Mouse (Mus musculus) heart, postnatal 0 days (tissue): Measurements from ENCODE around the gene Olfr223. TPM values are rescaled to one million over a fixed set of nuclear protein-coding genes. Genes with fewer than 3 reads are reported as not detected.

ENCODE experiments used
- ATAC-seq: fragments of 200-750 bp; cut with Nextera tagmentation; 2 replicates; pipeline ENCODE4 v1.8.0; 2017; ENCODE audit warnings: low read depth, moderate number of reproducible peaks, moderate library complexity; ENCODE audit not compliant: insufficient read depth
- DNase-seq: peaks from one replicate; pipeline ENCODE4 v3.0.0-alpha.2; 2016; ENCODE audit warnings: low spot score
- H3K27ac ChIP-seq: fragments of 300-500 bp; sonication (generic); 2 replicates; pipeline ENCODE4 v1.5.1; 2014; ENCODE audit warnings: low read depth, mild to moderate bottlenecking
- H3K27me3 ChIP-seq: fragments of 300-500 bp; sonication (generic); 2 replicates; pipeline ENCODE4 v1.6.1; 2014; ENCODE audit warnings: low read length, mixed read lengths; ENCODE audit not compliant: control insufficient read depth, insufficient read depth
- H3K36me3 ChIP-seq: fragments of 300-500 bp; sonication (generic); replicated peaks from 2 replicates; pipeline ENCODE4 v1.6.1; 2014; ENCODE audit warnings: low read length, mixed read lengths; ENCODE audit not compliant: control insufficient read depth, insufficient read depth
- H3K4me1 ChIP-seq: fragments of 300-500 bp; sonication (generic); 2 replicates; pipeline ENCODE4 v1.6.1; 2014; ENCODE audit warnings: antibody characterized with exemption; ENCODE audit not compliant: control insufficient read depth, insufficient read depth
- H3K4me2 ChIP-seq: fragments of 300-500 bp; sonication (generic); 2 replicates; pipeline ENCODE4 v1.6.1; 2014; ENCODE audit warnings: low read depth, mild to moderate bottlenecking, low read length, moderate library complexity
- H3K4me3 ChIP-seq: fragments of 300-500 bp; sonication (generic); 2 replicates; pipeline ENCODE4 v1.5.1; 2014; ENCODE audit warnings: low read depth, low read length
- H3K9ac ChIP-seq: fragments of 300-500 bp; sonication (generic); replicated peaks from 2 replicates; pipeline ENCODE4 v1.6.1; 2014; ENCODE audit warnings: low read depth, low read length, mixed read lengths
- H3K9me3 ChIP-seq: fragments of 300-500 bp; sonication (generic); replicated peaks from 2 replicates; pipeline ENCODE4 v1.6.1; 2016; ENCODE audit warnings: low read length; ENCODE audit not compliant: control insufficient read depth
- CTCF ChIP-seq: IDR thresholded peaks from 2 replicates; pipeline ENCODE4 v1.5.1; 2016; ENCODE audit warnings: antibody characterized with exemption, control low read depth, low read depth
- EP300 ChIP-seq: IDR thresholded peaks from 2 replicates; pipeline ENCODE4 v1.6.1; 2016; ENCODE audit warnings: antibody characterized with exemption, low read depth
- WGBS: fragments of 180-500 bp; shearing (Covaris S2); extraction: QIAGEN DNeasy Blood & Tissue Kit; methylation state at CpG from one replicate; pipeline ENCODE4 v1.1.7; 2014; 5-methylcytosine and 5-hydroxymethylcytosine counted together
- polyA plus RNA-seq: library from polyadenylated mRNA; unstranded; fragments of >200 nt; fragmentation: Nextera tagmentation; extraction: Ambion mirVana; gene quantifications from 2 replicates; pipeline ENCODE4 v1.2.1, GENCODE M21; 2015
- total RNA-seq: library from RNA; depleted of rRNA; stranded (reverse); fragments of >200 nt; gene quantifications from 2 replicates; pipeline ENCODE4 v1.2.3, GENCODE M21; 2014; ENCODE audit warnings: low replicate concordance

Gene Olfr223
- total and polyA plus RNA-seq, 2 experiments from 2014 or later, result not detected

DNA sequence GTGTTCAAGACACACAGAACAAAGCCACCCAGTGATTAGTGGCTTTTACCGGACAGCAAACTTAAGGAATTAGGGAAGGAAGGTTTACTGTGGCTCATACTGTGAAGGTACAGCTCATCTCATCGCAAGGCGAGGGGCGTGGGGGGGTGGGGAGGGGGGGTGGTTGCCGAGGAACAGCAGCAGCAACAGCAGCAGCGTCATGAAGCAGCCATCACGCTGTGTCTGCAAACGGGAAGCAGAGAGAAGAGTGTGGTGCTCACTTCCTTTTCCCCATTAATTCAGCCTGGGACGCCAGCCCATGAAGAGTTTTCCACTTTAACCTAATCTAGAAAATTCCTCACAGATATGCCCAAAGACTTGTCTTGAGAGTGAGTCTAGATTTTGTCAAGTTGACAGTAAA is 30.3 kb downstream of the Olfr223 start:
- Histone ChIP-seq H3K27ac (no peak overlapping the region), H3K36me3 (no peaks in the 10 kb centered on the region), H3K4me3 (no peak overlapping the region), H3K4me1 (no peaks in the 10 kb centered on the region), H3K27me3 (no peaks in the 10 kb centered on the region), H3K9me3 (no peaks in the 10 kb centered on the region), H3K9ac (no peak overlapping the region), H3K4me2 (no peak overlapping the region)
- TF ChIP-seq CTCF (no peak), EP300 (no peak)
- 66% methylated on average over 9 of the region's 9 CpGs for WGBS
- ATAC-seq (no peak), DNase-seq (no peak)

DNA sequence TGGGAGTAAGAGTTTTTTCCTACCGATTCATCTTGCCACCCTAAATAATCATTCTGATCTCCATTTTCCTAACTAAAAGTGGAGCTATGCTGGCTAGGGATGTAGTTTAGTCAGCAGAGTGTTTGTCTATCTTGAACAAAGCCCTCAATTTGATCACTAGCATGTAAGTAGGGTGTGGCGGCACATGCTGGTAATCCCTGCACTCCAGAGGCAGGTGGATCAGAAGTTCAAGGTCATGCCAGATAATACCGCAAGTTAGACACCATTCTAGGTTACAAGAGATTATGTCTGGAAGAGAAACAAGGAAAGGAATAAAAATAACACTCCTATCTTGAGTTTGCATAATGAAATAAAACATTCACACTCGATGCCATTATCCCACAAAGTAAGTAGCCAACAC is 30.8 kb downstream of the Olfr223 start:
- DNase-seq, result no peak
- ATAC-seq, result no peak
- H3K4me3 ChIP-seq, result no peak overlapping the region
- no peaks in the 10 kb centered on the region for H3K27me3 ChIP-seq
- no peak for TF ChIP-seq EP300
- no peak for TF ChIP-seq CTCF
- H3K36me3 ChIP-seq, result no peaks in the 10 kb centered on the region
- no peaks in the 10 kb centered on the region for H3K9me3 ChIP-seq
- H3K4me1 ChIP-seq, result no peaks in the 10 kb centered on the region
- H3K27ac ChIP-seq, result no peak overlapping the region
- WGBS, result 75% methylated on average over 4 of the region's 4 CpGs
- H3K9ac ChIP-seq, result no peak overlapping the region
- H3K4me2 ChIP-seq, result no peak overlapping the region

DNA sequence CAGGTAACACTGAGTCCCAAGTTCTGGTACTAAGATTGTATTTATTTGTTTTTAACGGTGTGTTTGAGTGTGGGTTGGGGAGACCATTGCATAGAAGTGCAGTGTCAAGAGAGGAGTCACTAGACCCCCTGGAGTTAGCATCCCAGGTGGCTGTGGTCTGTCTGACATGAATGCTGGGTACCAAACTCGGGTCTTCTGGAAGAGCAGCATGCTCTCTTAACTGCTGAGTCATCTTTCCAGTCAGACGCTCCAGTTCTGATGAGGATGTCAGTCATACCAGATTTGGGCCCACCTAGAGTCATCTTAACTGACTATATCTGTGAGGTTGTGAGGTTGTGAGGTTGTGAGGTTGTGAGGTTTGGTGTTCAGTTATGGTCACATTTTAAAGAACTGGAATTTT is 32.2 kb downstream of the Olfr223 start:
- H3K4me2 ChIP-seq, result no peak overlapping the region
- ATAC-seq (no peak), DNase-seq (no peak)
- no peaks in the 10 kb centered on the region for H3K36me3 ChIP-seq
- no peak overlapping the region for H3K9ac ChIP-seq
- 62% methylated on average over 3 of the region's 3 CpGs for WGBS
- TF ChIP-seq CTCF, result no peak
- no peak for TF ChIP-seq EP300
- no peaks in the 10 kb centered on the region for H3K4me1 ChIP-seq
- H3K9me3 ChIP-seq, result no peaks in the 10 kb centered on the region
- no peaks in the 10 kb centered on the region for H3K27me3 ChIP-seq
- H3K4me3 ChIP-seq, result no peak overlapping the region
- H3K27ac ChIP-seq, result no peak overlapping the region

DNA sequence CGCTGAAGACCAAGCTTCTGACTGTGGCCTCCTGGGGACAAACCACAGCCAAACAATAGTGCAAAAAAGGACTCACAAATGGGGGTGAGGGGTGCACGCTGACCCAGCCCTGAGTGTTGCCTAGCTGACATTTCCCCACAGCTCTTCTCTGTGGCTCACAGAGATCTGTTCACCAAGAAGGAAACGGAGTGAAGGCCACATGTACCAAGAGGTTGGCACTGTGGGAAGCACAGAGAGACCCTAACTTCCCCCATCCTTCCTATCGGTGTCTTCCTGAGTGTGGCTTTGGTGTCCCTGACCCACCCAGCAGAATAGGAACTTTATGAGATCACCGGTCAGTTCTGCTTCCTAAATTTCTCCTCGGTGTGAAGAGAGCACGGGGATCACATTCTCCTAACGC is 38.6 kb downstream of the Olfr223 start:
- Histone ChIP-seq H3K27me3 (no peaks in the 10 kb centered on the region), H3K4me3 (no peak overlapping the region), H3K4me1 (no peaks in the 10 kb centered on the region), H3K27ac (no peak overlapping the region), H3K9me3 (no peaks in the 10 kb centered on the region), H3K36me3 (no peaks in the 10 kb centered on the region), H3K9ac (no peak overlapping the region), H3K4me2 (no peak overlapping the region)
- 71% methylated on average over 8 of the region's 8 CpGs for whole genome bisulfite sequencing
- DNase-seq (no peak), ATAC-seq (no peak)
- TF ChIP-seq EP300, result no peak
- no peak for TF ChIP-seq CTCF

DNA sequence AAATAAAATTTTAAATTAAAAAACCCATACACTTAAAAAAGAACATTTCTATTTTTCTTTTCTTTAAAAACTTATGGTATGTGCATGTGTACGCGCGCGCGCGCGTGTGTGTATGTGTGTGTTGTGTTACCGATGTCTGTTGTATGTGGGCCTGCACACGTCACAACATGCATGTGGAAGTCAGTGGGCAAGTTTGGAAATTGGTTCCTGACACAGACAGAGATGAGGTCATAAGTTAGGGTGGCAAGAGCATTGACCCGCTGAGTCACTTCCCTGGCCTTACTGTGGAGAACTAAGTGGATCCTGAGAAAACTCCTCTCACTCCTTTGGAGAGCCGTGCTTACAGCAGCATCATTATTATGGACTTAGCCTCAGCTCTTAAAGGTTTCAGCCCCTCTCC is 39.0 kb downstream of the Olfr223 start:
- H3K4me2 ChIP-seq, result no peak overlapping the region
- 92% methylated on average over 11 of the region's 11 CpGs for WGBS
- H3K27ac ChIP-seq, result no peak overlapping the region
- H3K9ac ChIP-seq, result no peak overlapping the region
- no peaks in the 10 kb centered on the region for H3K4me1 ChIP-seq
- H3K9me3 ChIP-seq, result no peaks in the 10 kb centered on the region
- H3K4me3 ChIP-seq, result no peak overlapping the region
- no peak for DNase-seq
- TF ChIP-seq EP300, result no peak
- TF ChIP-seq CTCF, result no peak
- no peak for ATAC-seq
- H3K36me3 ChIP-seq, result no peaks in the 10 kb centered on the region
- no peaks in the 10 kb centered on the region for H3K27me3 ChIP-seq

DNA sequence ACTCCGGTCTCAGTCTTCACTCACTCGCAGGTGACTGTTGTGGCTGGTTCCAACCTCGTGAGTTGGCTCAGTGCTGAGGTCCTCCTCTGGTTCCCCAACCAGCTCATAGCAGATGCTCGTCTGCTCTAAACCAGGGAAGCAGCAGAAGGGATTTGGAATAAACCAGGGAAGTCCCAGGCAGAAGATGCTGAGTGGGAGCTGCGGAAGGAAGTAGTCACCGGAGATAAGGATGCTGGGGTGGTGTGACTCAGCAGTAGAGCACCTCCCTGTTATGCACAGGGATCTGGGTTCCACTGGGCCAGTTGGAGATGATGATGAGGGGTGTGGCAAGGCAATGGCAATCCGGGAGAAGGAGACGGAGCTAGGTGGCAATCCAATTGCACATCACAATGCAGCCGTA is 49.1 kb downstream of the Olfr223 start:
- H3K4me3 ChIP-seq, result no peak overlapping the region
- H3K27ac ChIP-seq, result no peak overlapping the region
- no peak for ATAC-seq
- TF ChIP-seq EP300 (no peak), CTCF (no peak)
- DNase-seq, result no peak
- H3K9me3 ChIP-seq, result no peaks in the 10 kb centered on the region
- no peak overlapping the region for H3K4me2 ChIP-seq
- H3K36me3 ChIP-seq, result no peaks in the 10 kb centered on the region
- WGBS, result 74% methylated on average over 9 of the region's 9 CpGs
- no peaks in the 10 kb centered on the region for H3K27me3 ChIP-seq
- no peaks in the 10 kb centered on the region for H3K4me1 ChIP-seq
- no peak overlapping the region for H3K9ac ChIP-seq
